Mouse (Mus musculus): ENCODE data around the gene Selenbp1. TPM values are rescaled to one million over a fixed set of nuclear protein-coding genes. Genes with fewer than 3 reads are reported as not detected.
"Not testable (repeated sequence)": the region's sequence is repeated elsewhere in the genome, so short reads cannot be mapped to it uniquely, and the experiment has no call there.

Gene Selenbp1
- polyA plus RNA-seq, 1 experiment: 4.5 TPM

DNA sequence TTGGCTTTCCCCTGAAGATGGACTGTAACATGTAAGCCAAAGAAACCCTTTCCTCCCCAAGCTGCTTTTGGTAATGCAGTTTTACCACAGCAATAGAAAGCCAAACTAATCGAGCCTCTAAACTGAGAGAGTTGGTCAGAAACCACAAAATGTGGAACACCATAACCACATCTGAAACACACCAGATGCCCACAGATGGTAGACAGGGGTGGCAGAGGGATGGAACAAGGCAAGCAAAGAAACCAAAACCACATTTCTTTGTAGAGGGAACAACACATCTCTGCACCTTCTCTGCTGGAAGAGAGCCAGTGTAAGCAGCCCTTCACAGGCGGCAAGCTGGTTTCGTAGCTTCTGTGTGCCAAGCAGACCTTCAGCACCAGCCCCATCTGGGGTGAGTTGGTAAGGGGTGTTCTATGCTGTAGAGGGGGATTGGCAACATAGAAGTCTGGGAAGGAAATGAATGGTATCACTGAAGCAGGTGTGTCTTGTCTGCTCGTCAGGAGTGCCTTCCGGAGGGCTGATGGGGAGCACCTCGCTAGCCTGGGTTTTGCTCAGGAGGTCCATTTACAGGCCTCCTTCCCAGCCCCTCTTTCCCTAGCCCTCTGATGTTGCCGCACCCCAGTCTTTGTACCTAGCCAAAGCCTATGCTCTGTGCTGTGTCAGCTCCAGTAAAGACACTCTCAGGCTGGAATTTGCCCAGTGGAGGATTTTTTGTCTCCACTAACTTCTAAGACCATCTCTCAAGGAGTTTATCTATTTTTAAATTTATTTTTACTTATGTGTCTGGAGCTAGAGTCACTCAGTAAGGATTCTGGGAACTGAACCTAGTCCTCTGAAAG is 16.7 kb upstream of the Selenbp1 start:
- Histone ChIP-seq H3K4me3 (ENCODE audit: insufficient read depth, low read length) (no peak overlapping the region), H3K4me1 (ENCODE audit: control insufficient read depth, insufficient read depth, low read length) (no peaks in the 10 kb centered on the region), H3K27ac (ENCODE audit: insufficient read depth, low read length) (no peak overlapping the region)
- TF ChIP-seq CTCF (IDR thresholded peaks at IDR 0.05; ENCODE audit: borderline replicate concordance, insufficient read depth, low read length) (no peak), POLR2A (IDR thresholded peaks at IDR 0.05; ENCODE audit: low read depth, low read length) (no peak)

GRCm38 (mm10) chr3:94917816-94918361 is 15.0 kb upstream of the Selenbp1 start:
- Histone ChIP-seq H3K27ac (ENCODE audit: insufficient read depth, low read length) (no peak overlapping the region), H3K4me3 (ENCODE audit: insufficient read depth, low read length) (no peak overlapping the region), H3K4me1 (ENCODE audit: control insufficient read depth, insufficient read depth, low read length) (no peaks in the 10 kb centered on the region)
- TF ChIP-seq CTCF (IDR thresholded peaks at IDR 0.05; ENCODE audit: borderline replicate concordance, insufficient read depth, low read length): no peak
- TF ChIP-seq POLR2A (IDR thresholded peaks at IDR 0.05; ENCODE audit: low read depth, low read length): no peak

DNA sequence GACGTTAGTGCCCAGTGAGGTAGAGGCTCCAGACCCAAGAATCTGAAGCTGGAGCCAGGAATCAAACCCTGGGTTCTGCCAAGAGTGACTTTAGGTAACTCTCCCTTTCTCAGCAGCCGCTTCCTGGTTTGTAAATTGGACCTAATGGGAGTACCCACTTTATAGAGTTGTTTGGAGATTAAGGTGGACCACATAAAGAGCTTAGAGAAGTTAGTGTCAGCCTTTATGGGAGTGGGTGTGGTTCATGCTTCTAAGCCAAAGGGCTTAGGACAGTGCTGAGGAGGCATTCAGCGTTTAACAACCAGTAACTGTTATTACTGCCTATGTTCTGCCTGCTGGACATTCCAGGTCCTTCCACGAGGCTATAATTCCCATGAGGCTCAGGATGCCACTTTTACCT is 14.0 kb upstream of the Selenbp1 start:
- no peak overlapping the region for H3K27ac ChIP-seq (ENCODE audit: insufficient read depth, low read length)
- H3K4me1 ChIP-seq (ENCODE audit: control insufficient read depth, insufficient read depth, low read length): no peaks in the 10 kb centered on the region
- H3K4me3 ChIP-seq (ENCODE audit: insufficient read depth, low read length): no peak overlapping the region
- TF ChIP-seq POLR2A (IDR thresholded peaks at IDR 0.05; ENCODE audit: low read depth, low read length): no peak
- no peak for TF ChIP-seq CTCF (IDR thresholded peaks at IDR 0.05; ENCODE audit: borderline replicate concordance, insufficient read depth, low read length)

GRCm38 (mm10) chr3:94921104-94921503 is 11.8 kb upstream of the Selenbp1 start:
- H3K27ac ChIP-seq (ENCODE audit: insufficient read depth, low read length): no peak overlapping the region
- TF ChIP-seq POLR2A (IDR thresholded peaks at IDR 0.05; ENCODE audit: low read depth, low read length): no peak
- H3K4me1 ChIP-seq (ENCODE audit: control insufficient read depth, insufficient read depth, low read length): no peaks in the 10 kb centered on the region
- H3K4me3 ChIP-seq (ENCODE audit: insufficient read depth, low read length): no peak overlapping the region

DNA sequence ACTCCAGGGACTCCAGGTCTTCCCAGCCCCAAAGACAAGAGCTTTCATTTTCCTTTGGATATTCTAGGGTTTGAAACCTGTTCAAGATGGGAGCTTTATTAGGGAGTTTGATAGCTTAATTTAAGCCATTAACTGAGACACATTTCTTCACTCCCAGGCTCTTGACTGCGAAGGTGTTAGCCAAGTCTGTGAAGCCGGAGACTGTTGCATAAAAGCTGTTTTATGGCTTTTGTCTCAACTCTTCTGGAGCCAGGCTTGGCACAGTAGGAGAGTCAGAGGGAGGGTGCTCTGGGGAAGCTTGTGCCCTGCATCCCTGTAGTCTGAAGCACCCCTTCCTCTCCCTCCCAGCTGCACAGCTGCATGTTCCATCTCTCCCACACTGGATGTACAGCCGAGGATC is 10.5 kb upstream of the Selenbp1 start:
- no peaks in the 10 kb centered on the region for H3K4me1 ChIP-seq (ENCODE audit: control insufficient read depth, insufficient read depth, low read length)
- no peak overlapping the region for H3K4me3 ChIP-seq (ENCODE audit: insufficient read depth, low read length)
- TF ChIP-seq POLR2A (IDR thresholded peaks at IDR 0.05; ENCODE audit: low read depth, low read length) (no peak), CTCF (IDR thresholded peaks at IDR 0.05; ENCODE audit: borderline replicate concordance, insufficient read depth, low read length) (no peak)
- H3K27ac ChIP-seq (ENCODE audit: insufficient read depth, low read length): no peak overlapping the region

DNA sequence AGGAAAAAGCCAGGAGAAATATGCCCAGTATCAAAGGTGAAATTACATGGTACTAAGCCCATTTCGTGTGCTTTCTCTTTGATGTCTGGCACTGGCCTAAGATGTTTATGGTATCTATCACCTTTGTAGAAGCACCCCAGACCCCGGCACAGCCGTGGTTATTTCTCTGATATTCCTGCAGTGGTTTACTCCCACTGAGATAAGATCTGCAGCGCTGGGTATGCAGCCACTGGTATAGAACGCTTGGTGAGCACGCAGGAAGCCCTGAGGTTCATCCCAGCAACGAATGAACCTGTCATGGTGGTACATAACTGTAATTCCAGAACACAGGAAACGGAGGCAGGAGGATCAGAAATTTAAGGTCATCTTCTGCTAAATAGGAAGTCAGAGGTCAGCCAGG is 8.2 kb upstream of the Selenbp1 start:
- no peak for TF ChIP-seq CTCF (IDR thresholded peaks at IDR 0.05; ENCODE audit: borderline replicate concordance, insufficient read depth, low read length)
- TF ChIP-seq POLR2A (IDR thresholded peaks at IDR 0.05; ENCODE audit: low read depth, low read length): no peak
- no peaks in the 10 kb centered on the region for H3K4me1 ChIP-seq (ENCODE audit: control insufficient read depth, insufficient read depth, low read length)
- no peak overlapping the region for H3K4me3 ChIP-seq (ENCODE audit: insufficient read depth, low read length)
- no peak overlapping the region for H3K27ac ChIP-seq (ENCODE audit: insufficient read depth, low read length)

- not testable (repeated sequence) for H3K27ac ChIP-seq (ENCODE audit: insufficient read depth, low read length); H3K4me3 ChIP-seq (ENCODE audit: insufficient read depth, low read length); H3K4me1 ChIP-seq (ENCODE audit: control insufficient read depth, insufficient read depth, low read length)
These were observed 6.5 kb upstream of the Selenbp1 start for GRCm38 (mm10) chr3:94926301-94926736.

- H3K4me3 ChIP-seq (ENCODE audit: insufficient read depth, low read length); H3K27ac ChIP-seq (ENCODE audit: insufficient read depth, low read length); H3K4me1 ChIP-seq (ENCODE audit: control insufficient read depth, insufficient read depth, low read length): not testable (repeated sequence)
These were observed 3.9 kb upstream of the Selenbp1 start for GRCm38 (mm10) chr3:94928979-94929378.

GRCm38 (mm10) chr3:94930386-94931266 is 2.2 kb upstream of the Selenbp1 start:
- not testable (repeated sequence) for H3K4me1 ChIP-seq (ENCODE audit: control insufficient read depth, insufficient read depth, low read length); H3K27ac ChIP-seq (ENCODE audit: insufficient read depth, low read length); H3K4me3 ChIP-seq (ENCODE audit: insufficient read depth, low read length)

DNA sequence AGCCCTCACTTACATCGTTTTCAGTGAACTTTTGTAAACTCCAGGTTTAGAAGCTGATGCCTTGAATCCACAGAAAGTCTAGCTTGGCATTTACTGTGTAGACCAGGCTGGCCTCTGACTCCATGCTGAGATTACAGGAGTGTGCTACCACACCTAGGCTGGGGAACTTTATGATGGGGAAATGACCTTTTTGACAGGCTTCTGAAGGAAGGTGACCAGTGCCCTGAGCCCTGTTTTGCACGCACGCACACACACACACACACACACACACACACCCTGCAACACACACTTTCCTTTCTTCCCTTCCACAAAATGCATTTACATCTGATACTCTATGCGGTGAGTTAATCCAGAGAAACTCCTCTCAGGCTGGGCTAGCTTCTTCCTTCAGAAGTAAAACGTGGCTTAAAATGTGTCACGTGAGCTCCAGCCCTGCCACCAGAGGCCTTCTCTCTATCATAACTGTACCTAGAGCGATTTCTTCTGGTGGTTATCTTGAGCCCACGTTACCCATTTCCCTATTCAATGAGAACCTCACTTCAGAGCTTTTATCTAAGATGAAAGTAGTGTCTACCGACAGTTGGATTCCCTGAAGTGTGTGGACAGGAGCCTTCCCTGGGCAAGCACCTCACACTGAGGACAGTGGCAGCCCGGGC is 1.3 kb upstream of the Selenbp1 start:
- not testable (repeated sequence) for H3K27ac ChIP-seq (ENCODE audit: insufficient read depth, low read length); H3K4me1 ChIP-seq (ENCODE audit: control insufficient read depth, insufficient read depth, low read length); H3K4me3 ChIP-seq (ENCODE audit: insufficient read depth, low read length)

- not testable (repeated sequence) for H3K27ac ChIP-seq (ENCODE audit: insufficient read depth, low read length); H3K4me3 ChIP-seq (ENCODE audit: insufficient read depth, low read length)
These were observed 577 bp upstream of the Selenbp1 start for GRCm38 (mm10) chr3:94932279-94932678.

DNA sequence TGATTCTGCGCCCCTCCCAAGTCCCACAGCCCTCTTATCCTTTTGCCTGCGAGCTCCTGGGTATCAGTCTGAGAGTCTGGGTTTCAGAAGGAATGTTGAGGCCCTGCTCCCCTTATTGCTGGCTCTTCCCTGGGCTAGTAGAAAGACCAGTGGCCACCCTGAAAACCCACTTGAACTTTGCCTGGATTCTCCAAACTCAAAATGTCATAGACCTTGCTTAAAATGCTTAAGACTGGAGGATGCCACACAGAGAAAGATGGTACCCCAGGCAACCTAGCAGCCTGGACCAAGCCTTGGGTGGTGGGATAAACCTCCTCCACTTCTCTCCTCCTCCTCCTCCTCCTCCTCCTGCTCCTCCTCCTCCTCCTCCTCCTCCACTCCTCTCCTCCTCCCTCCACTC is 748 bp downstream of the Selenbp1 start:
- H3K4me3 ChIP-seq (ENCODE audit: insufficient read depth, low read length); H3K4me1 ChIP-seq (ENCODE audit: control insufficient read depth, insufficient read depth, low read length); H3K27ac ChIP-seq (ENCODE audit: insufficient read depth, low read length): not testable (repeated sequence)

More at GRCm38 (mm10) chr3:94932279-94932678, 577 bp upstream of the Selenbp1 start:
- not testable (repeated sequence) for H3K4me1 ChIP-seq (ENCODE audit: control insufficient read depth, insufficient read depth, low read length)

DNA sequence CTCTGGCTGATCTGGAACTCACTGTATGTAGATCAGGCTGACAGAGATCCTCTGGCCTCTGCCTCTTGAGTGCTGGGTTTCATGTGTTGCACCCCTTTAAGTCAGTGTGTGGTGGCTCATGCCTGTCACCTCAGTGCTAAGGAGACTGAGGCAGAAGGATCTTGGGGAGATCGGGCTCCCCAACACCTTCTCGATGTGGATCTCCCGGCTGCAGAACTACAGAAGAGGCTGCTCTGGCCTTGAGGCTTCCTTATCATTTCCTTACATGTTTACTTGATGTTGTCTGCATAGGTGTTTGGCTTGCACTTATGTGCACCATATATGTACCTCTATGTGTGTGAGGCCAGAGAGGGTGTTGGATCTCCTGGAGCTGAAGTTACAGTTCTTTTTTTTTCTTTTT is 1.7 kb downstream of the Selenbp1 start:
- H3K4me1 ChIP-seq (ENCODE audit: control insufficient read depth, insufficient read depth, low read length); H3K4me3 ChIP-seq (ENCODE audit: insufficient read depth, low read length); H3K27ac ChIP-seq (ENCODE audit: insufficient read depth, low read length): not testable (repeated sequence)

DNA sequence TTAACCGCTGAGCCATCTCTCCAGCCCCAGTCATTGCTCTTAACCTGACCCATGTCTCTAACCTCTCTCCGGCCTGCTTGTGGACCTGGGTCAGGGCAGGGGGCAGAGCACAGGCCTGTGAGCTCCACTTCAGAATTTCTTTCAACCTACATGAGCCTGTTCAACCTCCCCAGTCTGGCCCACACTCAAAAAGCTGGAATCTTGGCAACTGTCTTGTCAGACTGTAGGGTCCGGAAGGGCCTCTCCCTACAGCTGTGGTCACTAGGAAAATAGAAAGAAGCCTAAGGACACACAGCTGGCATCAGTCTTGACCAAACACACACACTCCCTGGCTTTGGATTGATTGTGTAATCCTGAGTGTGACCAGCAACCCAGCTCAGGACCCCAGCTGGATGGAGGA is 2.5 kb downstream of the Selenbp1 start:
- H3K27ac ChIP-seq (ENCODE audit: insufficient read depth, low read length); H3K4me3 ChIP-seq (ENCODE audit: insufficient read depth, low read length); H3K4me1 ChIP-seq (ENCODE audit: control insufficient read depth, insufficient read depth, low read length): not testable (repeated sequence)

Measured in embryonic fibroblast, embryonic 13.5 days (primary cell).